Mouse (Mus musculus) spleen, postnatal 14 days (tissue): ENCODE data around the gene Tusc2.

Experiments
- DNase-seq, 2 experiments: peaks; one replicate each; pipeline ENCODE4 v3.0.0; 2021 to 2022; ENCODE audit warnings: low spot score in 2 of 2

Gene Tusc2

DNA sequence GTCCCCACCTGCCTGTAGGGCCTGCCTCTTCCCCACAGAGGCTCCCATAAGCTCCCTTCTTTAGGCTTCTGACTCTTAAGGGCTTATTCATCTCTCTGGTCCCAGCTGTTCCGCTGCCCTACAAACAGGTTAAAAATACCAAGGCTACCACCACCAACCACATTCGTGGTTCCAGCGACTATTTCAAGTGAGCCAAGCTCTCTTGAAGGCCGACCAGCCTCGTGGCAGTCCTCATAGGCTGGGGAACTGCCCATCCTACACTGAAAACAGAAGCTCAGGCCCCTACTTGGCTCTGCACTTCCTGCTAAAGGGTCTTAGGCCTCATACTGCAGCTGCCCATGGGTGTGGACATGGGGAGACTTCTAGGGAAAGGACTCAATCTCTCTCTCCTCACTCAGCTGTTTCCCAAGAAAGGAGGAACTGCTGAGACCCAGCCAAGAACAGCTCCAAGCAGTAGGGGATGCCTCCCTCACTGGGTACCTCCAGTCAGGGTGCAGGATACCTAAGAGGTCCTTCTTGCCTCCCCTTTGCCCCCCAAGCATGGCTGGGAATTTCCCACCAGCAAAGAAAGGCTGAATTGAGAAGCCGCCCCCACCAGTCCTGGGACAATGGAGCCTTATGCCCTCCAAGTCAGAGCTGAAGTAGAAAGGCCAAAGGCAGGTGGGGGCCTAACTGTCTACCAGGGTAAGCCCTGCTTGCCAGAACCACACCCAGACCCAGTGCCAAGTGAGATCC, 48.6 kb downstream of the Tusc2 start:
- no peak for DNase-seq

- peak; percentile 94 to 98 for DNase-seq
These were observed 49.3 kb downstream of the Tusc2 start for GRCm38 (mm10) chr9:107612191-107612944.

GRCm38 (mm10) chr9:107612945-107613569, 50.0 kb downstream of the Tusc2 start:
- no peak for DNase-seq

- DNase-seq = no peak
These were observed 52.0 kb downstream of the Tusc2 start for GRCm38 (mm10) chr9:107615035-107615434.
